Mouse (Mus musculus) ZHBTc4 (cell line): Measurements from ENCODE around the gene Olfr1451.
"Not testable (repeated sequence)": the region's sequence is repeated elsewhere in the genome, so short reads cannot be mapped to it uniquely, and the experiment has no call there.

Experiments
- DNase-seq: peaks from one replicate; pipeline ENCODE4 v3.0.0-alpha.2; 2011; ENCODE audit warnings: low read depth, low spot score

Olfr1451 gene

DNA sequence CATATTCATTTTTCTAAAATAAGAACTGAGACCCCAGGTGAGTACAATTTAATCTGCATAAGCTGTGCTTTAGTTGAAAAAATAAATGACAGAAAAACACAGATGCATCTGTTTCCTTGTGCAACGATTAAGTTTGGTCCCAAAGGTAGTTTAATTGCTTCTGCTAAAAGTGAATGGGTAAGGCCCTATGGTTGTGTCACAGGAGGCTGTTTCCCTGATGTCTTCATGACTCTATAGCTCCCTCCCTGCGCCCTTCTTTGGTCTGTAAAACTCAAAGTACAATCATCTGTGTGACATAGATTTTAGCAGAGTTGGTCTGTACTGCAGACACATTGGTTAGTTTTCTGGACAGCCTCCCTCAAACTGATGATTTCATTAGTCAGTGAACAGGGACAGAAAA lies at the start of gene Olfr1451:
Gene Olfr1451 (plus strand): TSS at position 301 of the 400 bp plus-strand sequence.
- DNase-seq = no peak

- no peak for DNase-seq
Measured at GRCm38 (mm10) chr19:12949958-12950357, 44.9 kb upstream of the Olfr1451 start, which contains the start of gene Olfr1450. Gene Olfr1450, plus strand, starts transcription at chr19:12950258.

DNA sequence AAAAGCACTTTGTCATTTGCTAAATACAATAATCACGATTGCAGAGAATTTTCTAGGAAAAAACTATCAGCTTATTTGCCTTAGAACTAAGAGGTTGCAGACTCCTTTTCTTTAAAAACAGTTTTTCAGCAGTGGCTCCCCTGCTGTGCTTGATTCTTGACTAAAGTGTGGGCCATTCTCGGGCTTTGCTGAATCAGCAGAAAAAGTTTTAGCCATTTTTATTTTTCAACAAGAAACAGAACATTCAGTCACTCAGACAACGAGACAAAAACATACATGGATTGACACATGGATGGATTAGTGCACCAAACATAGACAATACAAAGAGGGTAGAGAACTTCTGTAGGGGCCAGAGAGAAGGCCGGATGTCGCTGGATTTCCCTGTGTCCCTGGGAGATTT lies 24.7 kb upstream of the Olfr1451 start:
- not testable (repeated sequence) for DNase-seq

DNA sequence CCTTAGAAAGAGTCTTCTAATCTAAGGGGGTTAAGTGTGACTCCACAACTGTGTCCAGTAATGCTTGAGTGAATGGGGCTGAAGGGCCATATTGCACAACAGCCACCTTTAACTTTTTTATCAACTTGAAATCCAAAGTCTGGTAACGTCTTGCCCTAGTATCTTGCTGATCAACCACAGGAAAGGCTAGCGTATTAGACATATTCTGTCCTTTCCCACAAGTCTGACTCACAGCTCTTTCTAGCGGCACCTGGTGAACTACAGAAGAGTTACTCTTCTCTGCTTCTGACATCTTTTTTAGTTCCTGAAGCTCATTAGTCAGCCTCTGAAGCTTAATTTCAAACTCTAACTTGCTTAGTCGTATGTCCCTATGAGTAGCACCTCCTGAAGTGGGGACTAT lies 2.5 kb upstream of the Olfr1451 start:
- DNase-seq = not testable (repeated sequence)

DNA sequence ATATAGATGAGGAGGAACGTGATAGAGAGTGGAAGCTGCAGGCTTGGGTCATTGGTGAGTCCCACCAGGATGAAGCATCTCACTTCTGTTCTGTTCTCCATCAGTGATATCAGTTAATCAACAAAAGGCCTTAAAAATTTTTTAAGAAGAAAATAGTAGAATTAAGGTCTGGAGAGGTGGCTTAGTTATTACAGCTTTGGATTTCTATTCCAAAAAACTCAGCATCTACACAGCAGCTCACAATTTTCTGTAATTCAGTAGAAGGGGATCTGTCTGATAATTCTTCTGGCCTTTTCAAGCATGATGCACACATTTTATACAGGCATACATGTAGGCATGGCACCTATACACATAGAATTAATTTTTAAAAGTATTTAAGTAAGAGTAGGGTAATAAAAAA lies 33.4 kb downstream of the Olfr1451 start, which contains the start of gene Olfr1453:
Gene Olfr1453 (minus strand): TSS at position 101 of the 400 bp plus-strand sequence.
- no peak for DNase-seq
